Mouse (Mus musculus) intestine, embryonic 14.5 days (tissue): ENCODE measurements at regions not wholly inside any gene's neighbourhood (a gene's known extent, or its start where the extent isn't known, plus 50 kb on each side); places are given as distances from the start of the nearest gene placed in this dataset.

ENCODE experiments used
- ATAC-seq: fragments of 200-750 bp; cut with Nextera tagmentation; replicated peaks from 2 replicates; pipeline ENCODE4 v1.8.0; 2017; ENCODE audit warnings: low read depth, moderate number of reproducible peaks, moderate TSS enrichment, moderate library complexity; ENCODE audit not compliant: low FRiP score, low TSS enrichment
- DNase-seq: peaks from one replicate; pipeline ENCODE4 v3.0.0-alpha.2; 2018; ENCODE audit warnings: low spot score
- H3K27ac ChIP-seq: fragments of 300-500 bp; sonication (generic); 2 replicates; pipeline ENCODE4 v1.5.1; 2014; ENCODE audit warnings: low read depth, mild to moderate bottlenecking, control low read depth
- H3K27me3 ChIP-seq: fragments of 300-500 bp; sonication (generic); replicated peaks from 2 replicates; pipeline ENCODE4 v1.6.1; 2014; ENCODE audit warnings: low read length, control low read depth; ENCODE audit not compliant: control insufficient read depth, insufficient read depth
- H3K36me3 ChIP-seq: fragments of 300-500 bp; sonication (generic); 2 replicates; pipeline ENCODE4 v1.6.1; 2014; ENCODE audit warnings: low read length, control low read depth; ENCODE audit not compliant: control insufficient read depth, insufficient read depth
- H3K4me1 ChIP-seq: fragments of 300-500 bp; sonication (generic); replicated peaks from 2 replicates; pipeline ENCODE4 v1.6.1; 2014; ENCODE audit warnings: low read length, control low read depth, mixed read lengths; ENCODE audit not compliant: control insufficient read depth, insufficient read depth
- H3K4me2 ChIP-seq: fragments of 300-500 bp; sonication (generic); 2 replicates; pipeline ENCODE4 v1.6.1; 2014; ENCODE audit warnings: low read length
- H3K4me3 ChIP-seq: fragments of 300-500 bp; sonication (generic); 2 replicates; pipeline ENCODE4 v1.5.1; 2014; ENCODE audit warnings: low read depth, low read length, control low read depth, mixed read lengths
- H3K9ac ChIP-seq: fragments of 300-500 bp; sonication (generic); 2 replicates; pipeline ENCODE4 v1.6.1; 2014; ENCODE audit warnings: mild to moderate bottlenecking, low read length
- H3K9me3 ChIP-seq: fragments of 300-500 bp; sonication (generic); 2 replicates; pipeline ENCODE4 v1.6.1; 2016; ENCODE audit warnings: low read length, control low read depth; ENCODE audit not compliant: control insufficient read depth
- WGBS: fragments of 180-500 bp; shearing (Covaris S2); extraction: QIAGEN DNeasy Blood & Tissue Kit; methylation state at CpG from one replicate; pipeline ENCODE4 v1.1.7; 2014; 5-methylcytosine and 5-hydroxymethylcytosine counted together

GRCm38 (mm10) chr6:51017260-51017999 lies 363.2 kb upstream of the Npvf start:
- no peaks in the 10 kb centered on the region for H3K9me3 ChIP-seq
- H3K4me1 ChIP-seq: peaks cover 8% of the 10 kb centered on the region
- H3K27me3 ChIP-seq: no peaks in the 10 kb centered on the region
- WGBS: 71% methylated on average over 9 of the region's 9 CpGs
- H3K9ac ChIP-seq: no peak overlapping the region
- H3K36me3 ChIP-seq: no peaks in the 10 kb centered on the region
- no peak for DNase-seq
- H3K27ac ChIP-seq: no peak overlapping the region
- no peak overlapping the region for H3K4me3 ChIP-seq
- H3K4me2 ChIP-seq: no peak overlapping the region
- no peak for ATAC-seq

GRCm38 (mm10) chr6:51021206-51021605 lies 367.0 kb upstream of the Npvf start:
- Histone ChIP-seq H3K9me3 (no peaks in the 10 kb centered on the region), H3K27ac (no peak overlapping the region), H3K9ac (no peak overlapping the region), H3K36me3 (no peaks in the 10 kb centered on the region), H3K27me3 (no peaks in the 10 kb centered on the region), H3K4me1 (peaks cover 15% of the 10 kb centered on the region), H3K4me3 (no peak overlapping the region), H3K4me2 (no peak overlapping the region)
- no peak for DNase-seq
- WGBS: 79% methylated on average over 6 of the region's 6 CpGs
- ATAC-seq: no peak

- 90% methylated on average over 6 of the region's 6 CpGs for WGBS
- Histone ChIP-seq H3K27ac (no peak overlapping the region; the same call in 1 of the 2 replicates), H3K4me3 (no peak overlapping the region), H3K9ac (no peak overlapping the region), H3K36me3 (no peaks in the 10 kb centered on the region), H3K27me3 (no peaks in the 10 kb centered on the region), H3K9me3 (no peaks in the 10 kb centered on the region), H3K4me2 (no peak overlapping the region), H3K4me1 (peaks cover 19% of the 10 kb centered on the region)
- ATAC-seq (no peak), DNase-seq (no peak)
Measured at GRCm38 (mm10) chr6:51023361-51023760, 369.1 kb upstream of the Npvf start.

- Histone ChIP-seq H3K9ac (no peak overlapping the region), H3K27ac (no peak overlapping the region), H3K9me3 (no peaks in the 10 kb centered on the region), H3K36me3 (no peaks in the 10 kb centered on the region), H3K4me2 (no peak overlapping the region), H3K4me1 (peaks cover 19% of the 10 kb centered on the region), H3K4me3 (no peak overlapping the region), H3K27me3 (no peaks in the 10 kb centered on the region)
- no peak for ATAC-seq
- 76% methylated on average over 3 of the region's 3 CpGs for WGBS
- DNase-seq: no peak
Measured at GRCm38 (mm10) chr6:51024756-51025155, 370.5 kb upstream of the Npvf start.

GRCm38 (mm10) chr6:51025411-51025810 lies 371.2 kb upstream of the Npvf start:
- no peaks in the 10 kb centered on the region for H3K36me3 ChIP-seq
- no peaks in the 10 kb centered on the region for H3K27me3 ChIP-seq
- peaks cover 19% of the 10 kb centered on the region for H3K4me1 ChIP-seq
- H3K4me3 ChIP-seq: no peak overlapping the region
- H3K9ac ChIP-seq: no peak overlapping the region
- H3K9me3 ChIP-seq: no peaks in the 10 kb centered on the region
- DNase-seq: no peak
- ATAC-seq: no peak
- H3K4me2 ChIP-seq: no peak overlapping the region
- H3K27ac ChIP-seq: no peak overlapping the region
- 60% methylated on average over 3 of the region's 3 CpGs for WGBS

GRCm38 (mm10) chr6:51027296-51027695 lies 373.1 kb upstream of the Npvf start:
- no peaks in the 10 kb centered on the region for H3K27me3 ChIP-seq
- H3K9ac ChIP-seq: no peak overlapping the region
- DNase-seq (no peak), ATAC-seq (no peak)
- H3K4me2 ChIP-seq: no peak overlapping the region
- H3K27ac ChIP-seq: no peak overlapping the region; the same call in 1 of the 2 replicates
- H3K4me1 ChIP-seq: peaks cover 18% of the 10 kb centered on the region
- no peak overlapping the region for H3K4me3 ChIP-seq
- H3K36me3 ChIP-seq: no peaks in the 10 kb centered on the region
- H3K9me3 ChIP-seq: no peaks in the 10 kb centered on the region
- 70% methylated on average over 2 of the region's 2 CpGs for WGBS

- WGBS: 76% methylated on average over 3 of the region's 3 CpGs
- ATAC-seq (no peak), DNase-seq (no peak)
- H3K27me3 ChIP-seq: no peaks in the 10 kb centered on the region
- no peak overlapping the region for H3K4me2 ChIP-seq
- no peak overlapping the region for H3K4me3 ChIP-seq
- H3K27ac ChIP-seq: no peak overlapping the region
- H3K9ac ChIP-seq: no peak overlapping the region
- no peaks in the 10 kb centered on the region for H3K36me3 ChIP-seq
- H3K9me3 ChIP-seq: no peaks in the 10 kb centered on the region
- H3K4me1 ChIP-seq: peaks cover 9% of the 10 kb centered on the region
Measured at GRCm38 (mm10) chr6:51029516-51029915, 375.3 kb upstream of the Npvf start.

GRCm38 (mm10) chr6:51029953-51030352 lies 375.7 kb upstream of the Npvf start:
- ATAC-seq: no peak
- Histone ChIP-seq H3K27me3 (no peaks in the 10 kb centered on the region), H3K9ac (no peak overlapping the region), H3K4me1 (peaks cover 9% of the 10 kb centered on the region; the same call in 1 of the 2 replicates), H3K4me2 (no peak overlapping the region), H3K4me3 (no peak overlapping the region), H3K9me3 (no peaks in the 10 kb centered on the region), H3K27ac (no peak overlapping the region), H3K36me3 (no peaks in the 10 kb centered on the region)
- DNase-seq: no peak
- 76% methylated on average over 3 of the region's 3 CpGs for WGBS

DNA sequence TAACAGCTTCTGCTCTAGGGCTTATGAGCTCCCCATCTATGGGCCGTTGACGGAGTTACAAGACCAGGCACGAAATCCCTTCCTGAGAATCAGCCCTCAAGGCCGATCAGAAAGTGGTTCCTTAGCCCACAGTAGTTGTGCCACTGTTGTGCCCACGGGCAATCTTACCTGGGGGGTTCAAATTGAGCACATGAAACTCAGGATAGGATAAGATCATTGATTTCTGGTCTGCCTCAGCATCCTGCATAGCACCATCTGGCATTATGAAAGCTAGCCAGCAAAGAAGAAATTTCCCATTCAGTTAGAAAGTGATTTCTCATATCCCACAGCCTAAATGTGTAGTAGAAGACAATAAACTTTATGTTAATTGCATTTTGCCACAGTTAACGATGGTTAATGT lies 379.6 kb upstream of the Npvf start:
- H3K27ac ChIP-seq: no peak overlapping the region
- H3K9ac ChIP-seq: no peak overlapping the region
- 73% methylated on average over 6 of the region's 6 CpGs for WGBS
- no peak for ATAC-seq
- no peaks in the 10 kb centered on the region for H3K27me3 ChIP-seq
- no peaks in the 10 kb centered on the region for H3K36me3 ChIP-seq
- no peak overlapping the region for H3K4me3 ChIP-seq
- no peaks in the 10 kb centered on the region for H3K4me1 ChIP-seq
- no peak for DNase-seq
- no peak overlapping the region for H3K4me2 ChIP-seq
- H3K9me3 ChIP-seq: no peaks in the 10 kb centered on the region
